Mouse (Mus musculus) lung, postnatal 4 days (tissue): ENCODE measurements around the gene Svopl.
A peak's percentile ranks its signal among the peaks of the same experiment; 100 is the strongest.

Experiments
- DNase-seq, 2 experiments: peaks; one replicate each; pipeline ENCODE4 v3.0.0; 2021

Gene Svopl

GRCm38 (mm10) chr6:38046838-38047237 is at the start of gene Svopl:
Gene Svopl, minus strand, starts transcription at chr6:38046996.
- no peak for DNase-seq

DNA sequence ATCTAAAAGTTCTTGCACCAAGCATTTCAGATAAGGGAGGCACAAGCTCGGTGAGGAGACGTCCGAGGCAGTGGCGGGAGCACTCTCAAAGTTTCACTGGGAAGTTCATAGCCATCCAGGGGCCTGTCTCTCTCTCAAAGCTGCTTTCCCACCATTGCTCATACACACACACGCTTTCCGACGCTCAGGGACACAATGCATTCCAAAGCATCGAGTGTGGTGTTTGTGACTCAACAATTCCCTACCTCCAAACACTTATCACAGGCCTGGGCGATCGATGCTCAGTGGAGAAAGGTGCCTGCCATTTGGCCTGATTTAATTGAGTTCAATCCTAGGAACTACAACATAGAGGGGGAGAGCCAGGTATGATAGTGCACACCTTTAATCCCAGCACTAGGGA is 47.9 kb upstream of the Svopl start:
- DNase-seq = no peak

- DNase-seq = no peak
Measured at GRCm38 (mm10) chr6:38092539-38092938, 45.7 kb upstream of the Svopl start.

DNA sequence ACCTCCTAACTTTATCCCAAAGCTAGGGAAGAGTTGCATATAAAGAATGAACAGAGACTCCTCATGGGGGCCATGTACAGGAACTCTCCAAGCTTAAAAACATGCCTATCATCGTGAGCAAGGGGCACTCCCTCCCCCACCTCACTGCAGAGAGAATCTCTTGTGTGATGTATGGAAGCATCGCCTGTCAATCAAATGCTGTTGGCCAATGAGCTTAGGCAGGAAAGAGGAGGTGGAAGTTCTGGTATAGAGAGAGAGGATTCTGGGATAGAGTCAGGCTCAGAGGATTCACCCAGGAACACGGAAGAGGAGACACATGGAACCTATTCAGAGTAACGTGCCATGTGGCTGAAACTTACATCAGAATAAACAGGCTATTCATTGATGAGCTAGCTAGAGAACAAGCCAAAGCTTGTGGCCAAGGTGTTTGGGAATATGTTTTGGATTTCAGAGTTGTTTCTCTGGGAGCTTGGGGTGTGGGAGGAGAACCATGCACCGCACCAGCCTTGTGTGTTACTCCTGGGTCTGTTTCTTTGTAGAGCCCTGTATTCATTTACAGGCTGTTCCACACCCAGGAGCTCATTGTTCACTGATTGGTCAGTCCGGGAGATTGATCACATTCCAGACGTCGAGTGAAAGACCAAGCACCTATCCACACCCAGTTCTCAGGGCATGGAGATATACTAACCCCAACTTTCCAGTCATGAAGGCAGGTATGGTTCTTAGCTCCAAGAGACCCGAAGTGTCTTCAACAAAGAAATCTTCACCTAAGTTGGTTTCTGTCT is 40.6 kb upstream of the Svopl start:
- no peak for DNase-seq

DNA sequence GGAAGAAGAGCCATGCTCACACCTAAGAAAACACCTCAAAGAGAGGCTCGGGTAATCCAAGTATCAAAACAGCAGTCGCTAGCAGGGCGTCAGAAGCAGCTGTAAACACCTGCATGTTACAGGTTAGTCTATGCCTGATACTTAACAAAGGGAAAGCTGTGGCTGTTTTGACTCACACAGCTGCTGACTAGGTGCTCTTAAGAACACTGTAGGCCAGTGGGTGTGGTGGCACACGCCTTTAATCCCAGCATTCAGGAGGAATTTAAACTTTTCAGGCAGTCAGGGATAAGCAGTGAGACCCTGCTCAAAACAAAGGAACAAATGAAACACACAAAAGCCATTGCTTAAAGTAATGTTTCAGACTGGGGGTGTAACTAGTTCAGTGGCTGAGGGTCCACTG is 36.4 kb upstream of the Svopl start:
- no peak for DNase-seq

GRCm38 (mm10) chr6:38081727-38082341 is 35.0 kb upstream of the Svopl start:
- DNase-seq = peak; percentile 38 to 60

GRCm38 (mm10) chr6:38080364-38080763 is 33.6 kb upstream of the Svopl start:
- no peak for DNase-seq

DNA sequence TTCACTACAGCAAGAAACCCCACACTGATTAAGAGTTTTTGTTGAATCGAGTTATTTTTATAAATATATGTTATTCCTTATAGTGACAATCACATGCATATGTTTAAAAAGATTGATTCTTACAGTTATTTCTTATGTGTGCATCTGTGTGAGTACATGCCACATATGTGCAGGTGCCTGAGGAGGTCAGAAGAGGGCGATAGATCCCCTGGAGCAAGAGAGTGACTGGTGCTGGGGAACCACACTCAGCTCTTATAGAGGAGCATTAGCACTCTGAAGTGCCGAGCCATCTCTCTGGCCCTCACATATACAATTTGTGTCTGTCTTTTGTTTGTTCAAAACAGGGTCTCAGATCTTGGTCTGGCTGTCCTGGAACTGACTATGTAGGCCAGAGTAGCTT is 26.8 kb upstream of the Svopl start:
- no peak for DNase-seq

GRCm38 (mm10) chr6:38072137-38072796 is 25.5 kb upstream of the Svopl start:
- DNase-seq = no peak

DNA sequence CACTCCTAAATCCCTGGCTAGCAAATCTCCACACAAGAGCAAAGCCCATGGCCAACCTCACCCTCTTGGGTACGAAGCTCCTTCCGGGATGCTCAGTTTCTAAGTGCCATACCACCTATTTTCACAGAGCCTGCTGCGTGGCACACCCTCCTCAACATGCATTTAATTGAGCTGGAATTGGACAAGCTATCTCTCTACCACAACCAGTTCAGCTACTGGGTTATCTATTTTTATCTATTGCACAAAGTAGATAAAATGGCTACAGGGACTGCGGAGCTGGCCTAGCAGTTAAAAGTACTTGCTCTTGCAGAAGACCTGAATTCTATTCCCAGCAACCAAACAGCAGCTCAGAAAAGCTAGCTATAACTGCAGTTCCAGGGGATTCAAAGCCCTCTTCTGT is 24.5 kb upstream of the Svopl start:
- no peak for DNase-seq

- DNase-seq = peak; percentile 58 to 68
Measured at GRCm38 (mm10) chr6:38066215-38066614, 19.4 kb upstream of the Svopl start.

- no peak for DNase-seq
Measured at GRCm38 (mm10) chr6:38065501-38066122, 18.8 kb upstream of the Svopl start.

GRCm38 (mm10) chr6:38065122-38065500 is 18.3 kb upstream of the Svopl start:
- DNase-seq = no peak

DNA sequence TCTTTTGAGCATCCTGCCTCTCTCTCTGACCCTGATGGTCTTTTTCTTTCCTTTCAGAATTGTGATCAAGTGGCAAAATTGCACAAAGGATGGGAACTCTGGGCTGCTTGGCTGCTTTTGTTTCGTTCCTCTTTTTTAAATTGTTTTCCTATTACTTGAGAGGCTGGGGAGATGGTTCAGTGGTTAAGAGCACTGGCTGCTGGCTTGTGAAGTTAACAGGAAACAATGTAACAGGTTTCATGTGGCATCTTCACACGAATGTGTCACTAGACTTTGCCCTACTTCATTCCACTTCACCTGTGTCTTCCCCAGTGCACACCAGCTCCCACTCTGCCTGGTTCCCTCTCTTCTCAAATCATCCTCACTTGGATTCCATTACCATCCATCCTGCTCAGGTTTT is 17.8 kb upstream of the Svopl start:
- DNase-seq = no peak

DNA sequence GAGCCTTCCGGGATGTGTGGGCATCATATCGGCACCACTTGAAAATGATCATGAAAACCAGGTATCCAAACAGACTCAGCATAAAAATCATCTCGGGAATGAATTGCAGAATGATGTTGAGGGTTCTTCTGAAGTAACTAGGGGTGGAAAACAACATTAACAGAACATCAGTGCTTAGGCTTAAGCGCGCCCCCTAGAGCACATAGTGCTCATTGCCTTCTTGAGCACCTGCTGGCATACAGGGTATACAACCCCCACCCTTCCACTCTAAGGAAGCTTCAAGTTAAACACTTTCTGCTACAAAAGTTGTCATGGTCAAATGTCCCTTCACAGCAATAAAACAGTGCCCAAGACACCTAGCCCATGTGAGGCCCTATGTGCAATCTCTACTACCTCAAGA is 12.0 kb upstream of the Svopl start:
- DNase-seq = no peak

DNA sequence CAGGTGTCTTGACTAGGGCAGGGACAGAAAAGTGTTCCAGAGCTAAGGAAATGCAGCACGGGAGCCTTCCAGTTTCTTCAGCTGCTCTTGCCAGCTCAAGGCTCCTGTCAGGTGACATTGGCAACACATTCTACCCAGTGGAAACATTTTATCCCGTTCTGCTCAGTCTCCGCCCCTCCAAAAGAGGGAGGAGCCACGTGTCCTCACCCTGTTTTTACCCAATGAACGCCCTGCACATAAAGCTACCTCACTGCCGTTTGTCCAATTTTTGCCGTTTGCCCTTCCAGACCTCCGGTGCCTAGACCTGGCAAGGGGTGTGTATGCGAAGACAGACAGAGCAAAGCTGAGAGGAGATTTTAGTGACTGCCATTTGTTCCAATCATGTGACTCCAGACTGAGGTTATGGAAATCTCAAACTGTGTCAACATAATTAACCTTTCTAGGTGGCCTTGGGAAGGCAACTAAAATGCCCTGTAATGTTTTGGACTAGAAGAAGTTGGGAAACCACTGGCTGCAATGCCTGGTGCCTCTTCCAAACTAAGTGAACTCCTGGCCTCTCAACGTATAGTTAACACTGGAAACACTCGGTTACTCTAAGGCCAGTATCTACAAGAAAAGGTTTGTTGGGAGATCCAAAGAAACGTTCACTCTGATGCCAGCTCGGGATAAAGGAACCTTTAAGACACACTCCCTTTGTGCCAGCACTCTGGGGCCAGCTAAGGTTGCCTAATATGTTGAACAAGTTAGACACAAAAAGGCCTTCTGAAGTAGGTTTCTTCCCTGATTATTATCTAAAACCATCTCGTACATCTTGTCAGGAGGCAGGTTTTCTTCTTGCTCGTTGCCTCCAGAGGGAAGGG is 8.9 kb upstream of the Svopl start:
- DNase-seq = no peak

- DNase-seq = no peak
Measured at GRCm38 (mm10) chr6:38049601-38050000, 2.8 kb upstream of the Svopl start.

GRCm38 (mm10) chr6:38048800-38049561 is 2.2 kb upstream of the Svopl start:
- peak; percentile 26 to 45 for DNase-seq

DNA sequence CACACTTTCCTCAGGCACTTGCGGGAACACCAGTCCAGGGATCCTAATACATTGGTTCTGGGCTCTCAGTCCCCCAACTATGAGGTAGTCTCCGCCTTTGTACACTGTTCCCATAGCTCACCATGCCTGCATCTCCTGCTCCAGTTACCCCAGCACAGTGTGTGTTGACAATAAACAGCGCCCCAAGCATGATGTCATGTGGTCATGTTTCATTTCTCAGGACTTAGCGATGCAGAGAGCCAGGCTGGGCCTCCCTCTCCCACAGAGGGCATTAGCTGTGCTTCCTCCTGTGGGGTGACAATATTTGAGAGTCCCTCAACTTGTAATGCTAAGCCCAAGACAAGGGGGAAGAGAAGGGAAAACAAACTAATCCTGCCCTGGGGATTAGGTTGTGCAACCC is 1.2 kb upstream of the Svopl start:
- DNase-seq = no peak

DNA sequence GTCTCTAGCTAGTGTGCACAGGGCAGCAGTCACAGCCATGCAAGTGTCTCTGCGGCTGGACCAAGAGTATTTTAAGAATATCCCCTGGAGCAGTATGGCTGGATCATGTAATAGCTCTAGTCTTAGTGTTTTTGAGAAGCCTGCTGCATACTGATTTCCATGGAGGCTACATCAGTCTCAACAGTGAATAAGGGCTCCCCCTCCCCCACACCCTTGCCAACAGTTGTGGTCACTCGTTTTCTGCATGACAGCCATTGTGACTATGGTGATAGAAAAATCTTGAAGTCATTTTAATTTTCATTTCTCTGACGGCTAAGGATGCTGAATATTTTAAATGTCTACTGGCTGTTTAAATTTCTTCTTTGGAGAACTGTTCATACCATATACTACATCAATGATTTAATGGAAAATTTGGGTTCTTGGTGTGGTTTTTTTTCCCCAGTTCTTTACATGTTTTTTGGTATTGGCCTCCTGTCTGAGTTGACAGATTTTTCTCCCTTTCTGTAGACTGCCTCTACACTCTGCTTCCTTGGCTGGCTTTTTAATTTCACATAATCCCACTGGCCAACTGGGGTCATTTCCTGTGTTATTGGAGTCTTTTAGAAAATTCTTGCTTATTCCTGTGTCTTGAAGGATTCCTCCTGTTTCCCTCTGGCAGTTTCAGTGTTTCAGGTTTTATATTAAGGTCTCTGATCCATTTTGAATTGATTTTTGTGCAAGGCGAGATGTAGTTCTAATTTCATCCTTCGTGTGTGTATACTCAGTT is 13.8 kb downstream of the Svopl start:
- no peak for DNase-seq

DNA sequence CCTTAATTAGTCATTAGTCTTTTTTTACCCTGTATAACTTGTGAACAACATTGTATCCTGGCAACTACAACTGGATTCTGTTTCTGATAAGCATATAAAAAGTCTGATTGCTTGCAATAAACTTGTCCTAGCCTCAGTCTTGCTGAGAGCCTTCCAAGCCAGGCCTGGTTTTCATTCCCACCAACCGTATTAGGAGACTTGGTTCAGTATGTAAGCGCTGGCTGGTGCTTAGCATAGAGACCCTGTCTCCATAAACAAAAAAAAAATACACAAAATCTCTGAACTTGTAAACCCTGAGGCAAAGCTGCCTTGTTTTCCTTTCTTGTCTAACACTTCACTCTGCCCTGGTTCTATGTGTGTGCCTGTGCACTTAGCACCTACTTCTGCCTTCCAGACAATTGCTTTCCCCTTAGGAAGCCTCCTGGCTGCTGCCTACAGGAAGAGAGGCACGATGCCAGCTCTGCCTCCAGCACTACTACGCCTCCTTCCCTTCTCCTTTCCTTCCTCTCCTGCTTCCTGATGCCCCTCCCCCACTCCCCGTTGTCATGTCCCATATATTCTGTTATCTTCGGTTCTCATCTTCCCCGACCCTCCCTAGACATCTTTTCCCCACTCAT is 14.8 kb downstream of the Svopl start:
- DNase-seq = peak; percentile 54 to 75
